14 mouse cellular contexts compared by ENCODE assay signal in genomic region chr17:70910238-70910637, GRCm38 (mm10). TPM values are rescaled to one million over a fixed set of nuclear protein-coding genes. Genes with fewer than 3 reads are reported as not detected.
A peak's percentile ranks its signal among the peaks of the same experiment; 100 is the strongest.
DNase-seq lines count a peak whose midpoint lies in the region; ATAC-seq and TF ChIP-seq lines count a peak whose summit lies in the region.
"Had no signal": no experiment of that assay in that cellular context is flagged by ENCODE, and none has a peak within 500 bp of the region (broad histone marks: within the 10 kb centered on the region; RNA-seq: fewer than 3 reads in every experiment).

No protein-coding gene starts in this region.

- H3K4me2 ChIP-seq in forebrain, postnatal 0 days (ENCODE audit: low read depth): no peak overlapping the region
- H3K4me2 ChIP-seq in forebrain, embryonic 15.5 days (replicated peaks): no peak overlapping the region
- H3K4me2 ChIP-seq in liver, postnatal 0 days (ENCODE audit: low read depth, low read length): no peak overlapping the region
- H3K4me2 ChIP-seq in stomach, postnatal 0 days (replicated peaks; ENCODE audit: low read depth): no peak overlapping the region
- H3K4me2 ChIP-seq: intestine, embryonic 15.5 days; stomach, embryonic 15.5 days had no signal

- ATAC-seq in forebrain, postnatal 0 days: no peak
- ATAC-seq in forebrain, embryonic 15.5 days (replicated peaks): no peak
- no peak for ATAC-seq in liver, postnatal 0 days
- no peak for ATAC-seq in stomach, postnatal 0 days (ENCODE audit: low FRiP score, low TSS enrichment)
- ATAC-seq: intestine, embryonic 15.5 days had no signal

- TF ChIP-seq CTCF in forebrain, postnatal 0 days (IDR thresholded peaks at IDR 0.05; ENCODE audit: low read depth): peak; percentile 32; the same call in 1 of the 2 replicates
- peak; percentile 40 for TF ChIP-seq CTCF in liver, postnatal 0 days (IDR thresholded peaks at IDR 0.05; ENCODE audit: low read depth)
- peak; percentile 56 for TF ChIP-seq CTCF in stomach, postnatal 0 days (IDR thresholded peaks at IDR 0.05; ENCODE audit: low read depth)

- 79% methylated on average over 2 of the region's 2 CpGs for WGBS in forebrain, postnatal 0 days
- WGBS in forebrain, embryonic 15.5 days: 71% methylated on average over 2 of the region's 2 CpGs
- 77% methylated on average over 2 of the region's 2 CpGs for WGBS in liver, postnatal 0 days (ENCODE audit: insufficient replicate concordance)
- 81% methylated on average over 2 of the region's 2 CpGs for WGBS in stomach, postnatal 0 days

- no peaks in the 10 kb centered on the region for H3K27me3 ChIP-seq in forebrain, postnatal 0 days (ENCODE audit: insufficient read depth, low read length)
- H3K27me3 ChIP-seq in forebrain, embryonic 15.5 days: no peaks in the 10 kb centered on the region
- no peaks in the 10 kb centered on the region for H3K27me3 ChIP-seq in liver, postnatal 0 days (ENCODE audit: insufficient read depth, low read length)
- no peaks in the 10 kb centered on the region for H3K27me3 ChIP-seq in stomach, postnatal 0 days (ENCODE audit: control insufficient read depth, insufficient read depth, low read length)
- H3K27me3 ChIP-seq: intestine, embryonic 15.5 days; stomach, embryonic 15.5 days had no signal

- no peak for DNase-seq in forebrain, postnatal 0 days
- no peak for DNase-seq in liver, postnatal 0 days
- DNase-seq in liver: no peak
- DNase-seq in T-cell, adult 2 months (ENCODE audit: low spot score): peak; percentile 18
- no peak for DNase-seq in stomach, postnatal 0 days (ENCODE audit: low spot score)
- DNase-seq in frontal cortex, postnatal 36 days (ENCODE audit: low spot score in 2 of 2): no peak
- DNase-seq in yolk sac, embryonic 10.5 days (ENCODE audit: low spot score): no peak
- DNase-seq: cerebellum, postnatal 36 days; heart, postnatal 10 days; right cerebral cortex, adult 18-20 months had no signal

- no peak overlapping the region for H3K27ac ChIP-seq in forebrain, postnatal 0 days (ENCODE audit: low read depth, low read length)
- H3K27ac ChIP-seq in forebrain, embryonic 15.5 days (replicated peaks): no peak overlapping the region
- no peak overlapping the region for H3K27ac ChIP-seq in liver, postnatal 0 days (ENCODE audit: low read depth)
- no peak overlapping the region for H3K27ac ChIP-seq in stomach, postnatal 0 days (replicated peaks)
- H3K27ac ChIP-seq: intestine, embryonic 15.5 days; stomach, embryonic 15.5 days had no signal

- H3K4me3 ChIP-seq in forebrain, postnatal 0 days (ENCODE audit: low read depth, low read length): no peak overlapping the region
- H3K4me3 ChIP-seq in forebrain, embryonic 15.5 days: no peak overlapping the region
- no peak overlapping the region for H3K4me3 ChIP-seq in liver, postnatal 0 days (ENCODE audit: low read depth, low read length)
- H3K4me3 ChIP-seq in stomach, postnatal 0 days (ENCODE audit: low read depth, low read length): no peak overlapping the region
- H3K4me3 ChIP-seq: intestine, embryonic 15.5 days; megakaryocyte, embryonic 14.5 days; stomach, embryonic 15.5 days had no signal

- H3K9ac ChIP-seq in forebrain, postnatal 0 days: no peak overlapping the region
- H3K9ac ChIP-seq in forebrain, embryonic 15.5 days (replicated peaks): no peak overlapping the region
- H3K9ac ChIP-seq in liver, postnatal 0 days (replicated peaks): no peak overlapping the region
- H3K9ac ChIP-seq in stomach, postnatal 0 days (ENCODE audit: low read length): no peak overlapping the region
- H3K9ac ChIP-seq: intestine, embryonic 15.5 days; stomach, embryonic 15.5 days had no signal

- H3K4me1 ChIP-seq in forebrain, postnatal 0 days (ENCODE audit: insufficient read depth): no peaks in the 10 kb centered on the region
- no peaks in the 10 kb centered on the region for H3K4me1 ChIP-seq in forebrain, embryonic 15.5 days
- no peaks in the 10 kb centered on the region for H3K4me1 ChIP-seq in liver, postnatal 0 days (ENCODE audit: insufficient read depth)
- no peaks in the 10 kb centered on the region for H3K4me1 ChIP-seq in stomach, postnatal 0 days (replicated peaks; ENCODE audit: control insufficient read depth, insufficient read depth)
- H3K4me1 ChIP-seq: intestine, embryonic 15.5 days; stomach, embryonic 15.5 days had no signal

- TF ChIP-seq EP300 in liver, postnatal 0 days (IDR thresholded peaks at IDR 0.05; ENCODE audit: low read depth): no peak
- no peak for TF ChIP-seq EP300 in stomach, postnatal 0 days (optimal IDR thresholded peaks at IDR 0.05)

- H3K9me3 ChIP-seq in forebrain, postnatal 0 days (ENCODE audit: low read length): no peaks in the 10 kb centered on the region
- no peaks in the 10 kb centered on the region for H3K9me3 ChIP-seq in forebrain, embryonic 15.5 days
- no peaks in the 10 kb centered on the region for H3K9me3 ChIP-seq in liver, postnatal 0 days (ENCODE audit: low read length)
- H3K9me3 ChIP-seq in stomach, postnatal 0 days (ENCODE audit: control insufficient read depth, low read length): no peaks in the 10 kb centered on the region
- H3K9me3 ChIP-seq: intestine, embryonic 15.5 days; megakaryocyte, embryonic 14.5 days; stomach, embryonic 15.5 days had no signal

- no peaks in the 10 kb centered on the region for H3K36me3 ChIP-seq in forebrain, postnatal 0 days (ENCODE audit: insufficient read depth)
- no peaks in the 10 kb centered on the region for H3K36me3 ChIP-seq in forebrain, embryonic 15.5 days
- H3K36me3 ChIP-seq in liver, postnatal 0 days (replicated peaks; ENCODE audit: insufficient read depth, low read length): no peaks in the 10 kb centered on the region
- H3K36me3 ChIP-seq in stomach, postnatal 0 days (ENCODE audit: control insufficient read depth, insufficient read depth, low read length): no peaks in the 10 kb centered on the region
- H3K36me3 ChIP-seq: intestine, embryonic 15.5 days; stomach, embryonic 15.5 days had no signal

RNA-seq across cellular contexts. Expression of gene Tgif1, which starts 56.9 kb away (rescaled TPM):
- 3.0 and 3.5 TPM in 2 replicates for total RNA-seq in forebrain, postnatal 0 days (2014; rRNA removed)
- 4.4 and 5.2 TPM in 2 replicates for polyA plus RNA-seq in forebrain, postnatal 0 days (2015; fragmentation: Nextera tagmentation; extraction: Ambion mirVana)
- polyA plus RNA-seq in forebrain, embryonic 15.5 days (2015; fragmentation: Nextera tagmentation; extraction: Ambion mirVana): 12.4 and 14.1 TPM in 2 replicates
- 12.6 and 16.4 TPM in 2 replicates for polyA plus RNA-seq in liver, postnatal 0 days (2015; fragmentation: Nextera tagmentation; extraction: Ambion mirVana)
- 34.7 and 35.6 TPM in 2 replicates for polyA plus RNA-seq in stomach, postnatal 0 days (2015; fragmentation: Nextera tagmentation; extraction: Ambion mirVana)
